Mouse (Mus musculus) gastrocnemius, postnatal 14 days (tissue): ENCODE data around the gene Bpifb9b. TPM values are rescaled to one million over a fixed set of nuclear protein-coding genes. Genes with fewer than 3 reads are reported as not detected.

Experiments
- total RNA-seq, 2 experiments: library from RNA; stranded (reverse); gene quantifications; 2 replicates each; pipeline ENCODE4 v1.2.3; 2021

Gene Bpifb9b
- total RNA-seq, 2 experiments from 2014 or later = not detected

Other genes starting within 250 kb of the Bpifb9b start
- not detected for gene Bpifa3, start 176.9 kb upstream of the Bpifb9b start, total RNA-seq
- not detected for gene Bpifa1, start 164.3 kb upstream of the Bpifb9b start, total RNA-seq
- not detected for gene Bpifa5, start 144.6 kb upstream of the Bpifb9b start, total RNA-seq
- not detected for gene Bpifb1, start 116.4 kb upstream of the Bpifb9b start, total RNA-seq
- gene Bpifb5, start 83.5 kb upstream of the Bpifb9b start, total RNA-seq = not detected
- not detected for gene Bpifb9a, start 49.4 kb upstream of the Bpifb9b start, total RNA-seq
- 10 to 100 TPM in 1 of 2 experiments, 1 to 10 TPM in 1; 8.9 to 12.1 TPM for gene Cdk5rap1, start 65.8 kb downstream of the Bpifb9b start, total RNA-seq
- 100 to 1,000 TPM; 146 to 210 TPM for gene Snta1, start 100.9 kb downstream of the Bpifb9b start, total RNA-seq
- gene Cbfa2t2, start 129.3 kb downstream of the Bpifb9b start, total RNA-seq = 10 to 100 TPM; 12.2 to 15.7 TPM
- gene 1700003F12Rik, start 239.9 kb downstream of the Bpifb9b start, total RNA-seq = under 1 TPM in 1 of 2 experiments, not detected in 1; 0.31 TPM
- gene Actl10, start 244.5 kb downstream of the Bpifb9b start, total RNA-seq = not detected